Mouse (Mus musculus) lung, postnatal 10 days (tissue): ENCODE data around the gene Art1.

Source experiments
- DNase-seq: peaks from one replicate; pipeline ENCODE4 v3.0.0; 2021

Art1 gene

GRCm38 (mm10) chr7:102109171-102109570 lies 7.6 kb downstream of the Art1 start, which contains the start of gene Art5:
Art5 (minus strand) TSS chr7:102109489.
- DNase-seq: no peak

GRCm38 (mm10) chr7:102109746-102110145 lies 8.2 kb downstream of the Art1 start:
- no peak for DNase-seq

GRCm38 (mm10) chr7:102113151-102113729 lies 11.7 kb downstream of the Art1 start:
- no peak for DNase-seq

GRCm38 (mm10) chr7:102116579-102117331 lies 15.2 kb downstream of the Art1 start, which contains the start of gene Chrna10:
Chrna10 (minus strand) TSS chr7:102116828.
- no peak for DNase-seq

- DNase-seq: no peak
Measured at GRCm38 (mm10) chr7:102117382-102117781, 15.8 kb downstream of the Art1 start.

GRCm38 (mm10) chr7:102120326-102120725 lies 18.8 kb downstream of the Art1 start:
- no peak for DNase-seq

- DNase-seq: peak; percentile 49
Measured at GRCm38 (mm10) chr7:102132395-102132794, 30.9 kb downstream of the Art1 start.

- DNase-seq: peak; percentile 49
Measured at GRCm38 (mm10) chr7:102137464-102137863, 35.9 kb downstream of the Art1 start.

- no peak for DNase-seq
Measured at GRCm38 (mm10) chr7:102137898-102138297, 36.4 kb downstream of the Art1 start.

GRCm38 (mm10) chr7:102153691-102154090 lies 52.1 kb downstream of the Art1 start:
- DNase-seq: no peak
